ENCODE assay signal across 16 mouse cellular contexts in the genomic region with DNA sequence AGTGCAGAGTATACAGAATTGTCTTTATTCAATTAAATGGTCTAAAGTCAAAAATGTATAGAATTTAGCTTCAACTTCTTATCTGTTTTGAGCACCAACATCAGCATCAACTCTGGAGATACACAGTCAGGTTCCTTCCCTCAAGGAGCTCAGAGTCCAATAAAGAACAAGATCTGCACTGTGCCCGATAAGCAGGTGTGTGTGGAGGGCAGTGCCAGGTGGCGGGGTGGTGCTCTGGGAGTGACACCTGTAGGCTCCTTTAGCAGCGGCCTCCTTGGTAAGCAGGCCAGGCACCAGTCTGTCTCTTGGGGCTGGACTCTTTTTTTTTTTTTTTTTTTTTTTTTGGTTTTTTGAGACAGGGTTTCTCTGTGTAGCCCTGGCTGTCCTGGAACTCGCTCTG.
"Had no signal": no experiment of that assay in that cellular context is flagged by ENCODE, and none has a peak within 500 bp of the region (broad histone marks: within the 10 kb centered on the region; RNA-seq: fewer than 3 reads in every experiment).

No protein-coding gene starts in this region.

- H3K27ac ChIP-seq: limb, embryonic 12.5 days; limb, embryonic 15.5 days; liver, embryonic 14.5 days; lung, embryonic 15.5 days had no signal

- H3K4me3 ChIP-seq: limb, embryonic 12.5 days; limb, embryonic 15.5 days; lung, embryonic 15.5 days; megakaryocyte, embryonic 14.5 days had no signal

- DNase-seq: kidney, adult 18-20 months; kidney, adult 9 months; kidney, postnatal 14 days; kidney, postnatal 4 days; left cerebral cortex, postnatal 4 days; lung, adult 18-20 months; lung, postnatal 10 days; lung, postnatal 36 days; midbrain, embryonic 14.5 days; thymus, adult 18-20 months; thymus, postnatal 25 days had no signal

- H3K27me3 ChIP-seq: limb, embryonic 12.5 days; limb, embryonic 15.5 days; lung, embryonic 15.5 days had no signal

- H3K36me3 ChIP-seq: limb, embryonic 12.5 days; limb, embryonic 15.5 days; lung, embryonic 15.5 days had no signal

- H3K9me3 ChIP-seq: limb, embryonic 12.5 days; limb, embryonic 15.5 days; lung, embryonic 15.5 days; megakaryocyte, embryonic 14.5 days had no signal
